Mouse (Mus musculus) spleen, adult 2 months (tissue): Measurements from ENCODE around the gene Zbtb9. TPM values are rescaled to one million over a fixed set of nuclear protein-coding genes. Genes with fewer than 3 reads are reported as not detected.
"Not testable (repeated sequence)": the region's sequence is repeated elsewhere in the genome, so short reads cannot be mapped to it uniquely, and the experiment has no call there.

Experiments
- DNase-seq, 2 experiments: peaks; one replicate each; pipeline versions ENCODE4 v3.0.0 to v3.0.0-alpha.2; 2012 to 2021; ENCODE audit warnings: low spot score in 2 of 2, low read depth in 1 of 2
- H3K27ac ChIP-seq: fragments of 200-500 bp; 2 replicates; pipeline ENCODE4 v1.5.1; 2012; ENCODE audit warnings: low read length, inconsistent platforms; ENCODE audit not compliant: insufficient read depth
- H3K27me3 ChIP-seq: fragments of 200-500 bp; 2 replicates; pipeline ENCODE4 v1.6.1; 2012; ENCODE audit warnings: mild to moderate bottlenecking, moderate library complexity, low read length, inconsistent platforms; ENCODE audit not compliant: control insufficient read depth, insufficient read depth
- H3K36me3 ChIP-seq: fragments of 200-500 bp; 2 replicates; pipeline ENCODE4 v1.6.1; 2012; ENCODE audit warnings: mild to moderate bottlenecking, low read length, inconsistent platforms; ENCODE audit not compliant: control insufficient read depth, insufficient read depth
- H3K4me1 ChIP-seq: fragments of 200-500 bp; 2 replicates; pipeline ENCODE4 v1.6.1; 2011; ENCODE audit warnings: inconsistent platforms; ENCODE audit not compliant: control insufficient read depth, insufficient read depth, insufficient read length
- H3K4me3 ChIP-seq: fragments of 200-500 bp; 2 replicates; pipeline ENCODE4 v1.5.1; 2011; ENCODE audit warnings: mild to moderate bottlenecking, inconsistent platforms; ENCODE audit not compliant: insufficient read depth, insufficient read length; ENCODE audit errors: extremely low read depth
- CTCF ChIP-seq: fragments of 200-500 bp; IDR thresholded peaks from 2 replicates; pipeline ENCODE4 v1.5.1; 2011; ENCODE audit warnings: mild to moderate bottlenecking, inconsistent platforms; ENCODE audit not compliant: insufficient read depth, insufficient read length, insufficient replicate concordance; ENCODE audit errors: extremely low read depth
- POLR2A ChIP-seq: fragments of 200-500 bp; IDR thresholded peaks from 2 replicates; pipeline ENCODE4 v1.6.1; 2011; ENCODE audit warnings: low read depth, low read length, inconsistent platforms
- WGBS: fragments of 180-500 bp; shearing (Covaris S2); methylation state at CpG from one replicate; pipeline ENCODE4 v1.1.7; 2018; 5-methylcytosine and 5-hydroxymethylcytosine counted together
- polyA plus RNA-seq: library from polyadenylated mRNA; depleted of rRNA; stranded (reverse); fragments of >200 nt; gene quantifications from 2 replicates; pipeline ENCODE4 v1.2.3, GENCODE M21; 2012

Gene Zbtb9
- polyA plus RNA-seq, 1 experiment: 13.7 TPM

- no peak for DNase-seq
- no peak for TF ChIP-seq CTCF
- peaks cover 11% of the 10 kb centered on the region for H3K36me3 ChIP-seq
- H3K27ac ChIP-seq: no peak overlapping the region
- H3K27me3 ChIP-seq: no peaks in the 10 kb centered on the region
- peaks cover 17% of the 10 kb centered on the region; the same call in 1 of the 2 replicates for H3K4me1 ChIP-seq
- WGBS: 87% methylated on average over 15 of the region's 15 CpGs
- H3K4me3 ChIP-seq: no peak overlapping the region
Measured at GRCm38 (mm10) chr17:26974547-26974946, 1.6 kb downstream of the Zbtb9 start.

GRCm38 (mm10) chr17:26975415-26975814, 2.4 kb downstream of the Zbtb9 start:
- DNase-seq: no peak
- TF ChIP-seq POLR2A: no peak
- TF ChIP-seq CTCF: no peak
- Histone ChIP-seq H3K27me3 (no peaks in the 10 kb centered on the region), H3K36me3 (peaks cover 11% of the 10 kb centered on the region), H3K4me1 (peaks cover 21% of the 10 kb centered on the region), H3K4me3 (no peak overlapping the region), H3K27ac (no peak overlapping the region)

GRCm38 (mm10) chr17:26977354-26977753, 4.4 kb downstream of the Zbtb9 start:
- H3K4me3 ChIP-seq, H3K27ac ChIP-seq, H3K27me3 ChIP-seq: not testable (repeated sequence)
- WGBS: 88% methylated on average over 6 of the region's 6 CpGs
- peaks cover 27% of the 10 kb centered on the region for H3K4me1 ChIP-seq
- H3K36me3 ChIP-seq: peaks cover 11% of the 10 kb centered on the region
- DNase-seq: peak in 1 of 2 experiments; percentile 17

- peak overlapping the region; percentile 82 for H3K27ac ChIP-seq
- no peaks in the 10 kb centered on the region for H3K27me3 ChIP-seq
- H3K4me3 ChIP-seq: no peak overlapping the region
- H3K4me1 ChIP-seq: peaks cover 18% of the 10 kb centered on the region
- TF ChIP-seq CTCF: no peak
- WGBS: 18% methylated on average over 2 of the region's 2 CpGs
- H3K36me3 ChIP-seq: peaks cover 11% of the 10 kb centered on the region
- DNase-seq: peak; percentile 76 to 81
Measured at GRCm38 (mm10) chr17:26979426-26979825, 6.5 kb downstream of the Zbtb9 start.

GRCm38 (mm10) chr17:26981050-26981449, 8.1 kb downstream of the Zbtb9 start:
- Histone ChIP-seq H3K36me3 (peaks cover 4% of the 10 kb centered on the region; the same call in 1 of the 2 replicates), H3K4me1 (peaks cover 14% of the 10 kb centered on the region), H3K27me3 (no peaks in the 10 kb centered on the region), H3K27ac (peak overlapping the region; percentile 82), H3K4me3 (no peak overlapping the region)
- peak in 1 of 2 experiments; percentile 29 for DNase-seq
- no peak for TF ChIP-seq POLR2A
- WGBS: 9% methylated on average over 2 of the region's 2 CpGs

- H3K27me3 ChIP-seq: no peaks in the 10 kb centered on the region
- no peak for DNase-seq
- peaks cover 14% of the 10 kb centered on the region for H3K4me1 ChIP-seq
- no peak overlapping the region for H3K27ac ChIP-seq
- TF ChIP-seq CTCF (no peak), POLR2A (no peak)
- whole genome bisulfite sequencing: 87% methylated on average over 4 of the region's 4 CpGs
- no peak overlapping the region for H3K4me3 ChIP-seq
- H3K36me3 ChIP-seq: no peaks in the 10 kb centered on the region
Measured at GRCm38 (mm10) chr17:26983382-26983781, 10.4 kb downstream of the Zbtb9 start.

- H3K36me3 ChIP-seq: no peaks in the 10 kb centered on the region
- H3K4me3 ChIP-seq: no peak overlapping the region
- no peak overlapping the region for H3K27ac ChIP-seq
- peaks cover 4% of the 10 kb centered on the region; the same call in 1 of the 2 replicates for H3K4me1 ChIP-seq
- no peak for DNase-seq
- H3K27me3 ChIP-seq: no peaks in the 10 kb centered on the region
- 90% methylated on average over 10 of the region's 10 CpGs for WGBS
- TF ChIP-seq POLR2A (no peak), CTCF (no peak)
Measured at GRCm38 (mm10) chr17:26985503-26986179, 12.7 kb downstream of the Zbtb9 start.
